Mouse (Mus musculus) kidney, postnatal 0 days (tissue): ENCODE measurements around the gene Gpr63. TPM values are rescaled to one million over a fixed set of nuclear protein-coding genes. Genes with fewer than 3 reads are reported as not detected.

ENCODE experiments used
- ATAC-seq: fragments of 200-750 bp; cut with Nextera tagmentation; replicated peaks from 2 replicates; pipeline ENCODE4 v1.8.0; 2017; ENCODE audit warnings: low read depth, moderate number of reproducible peaks, moderate TSS enrichment, moderate library complexity; ENCODE audit not compliant: low FRiP score
- DNase-seq: peaks from one replicate; pipeline ENCODE4 v3.0.0-alpha.2; 2016; ENCODE audit warnings: low spot score
- H3K27ac ChIP-seq: fragments of 300-500 bp; sonication (generic); 2 replicates; pipeline ENCODE4 v1.5.1; 2014; ENCODE audit warnings: mild to moderate bottlenecking
- H3K27me3 ChIP-seq: fragments of 300-500 bp; sonication (generic); 2 replicates; pipeline ENCODE4 v1.6.1; 2014; ENCODE audit warnings: low read length, mixed read lengths; ENCODE audit not compliant: insufficient read depth
- H3K36me3 ChIP-seq: fragments of 300-500 bp; sonication (generic); 2 replicates; pipeline ENCODE4 v1.6.1; 2014; ENCODE audit warnings: low read length, mixed read lengths; ENCODE audit not compliant: insufficient read depth
- H3K4me1 ChIP-seq: fragments of 300-500 bp; sonication (generic); replicated peaks from 2 replicates; pipeline ENCODE4 v1.6.1; 2014; ENCODE audit warnings: antibody characterized with exemption, low read length, mixed read lengths; ENCODE audit not compliant: insufficient read depth
- H3K4me2 ChIP-seq: fragments of 300-500 bp; sonication (generic); 2 replicates; pipeline ENCODE4 v1.6.1; 2014; ENCODE audit warnings: mild to moderate bottlenecking, low read length, moderate library complexity, mixed read lengths
- H3K4me3 ChIP-seq: fragments of 300-500 bp; sonication (generic); replicated peaks from 2 replicates; pipeline ENCODE4 v1.5.1; 2014; ENCODE audit warnings: low read depth, low read length
- H3K9ac ChIP-seq: fragments of 300-500 bp; sonication (generic); 2 replicates; pipeline ENCODE4 v1.6.1; 2014; ENCODE audit warnings: low read depth, low read length
- H3K9me3 ChIP-seq: fragments of 300-500 bp; sonication (generic); replicated peaks from 2 replicates; pipeline ENCODE4 v1.6.1; 2016; ENCODE audit warnings: low read length, inconsistent platforms, mixed read lengths
- CTCF ChIP-seq: IDR thresholded peaks from 2 replicates; pipeline ENCODE4 v1.5.1; 2016; ENCODE audit warnings: antibody characterized with exemption, low read depth, mild to moderate bottlenecking, moderate library complexity
- WGBS: fragments of 180-500 bp; shearing (Covaris S2); extraction: QIAGEN DNeasy Blood & Tissue Kit; methylation state at CpG from one replicate; pipeline ENCODE4 v1.1.7; 2014; 5-methylcytosine and 5-hydroxymethylcytosine counted together
- polyA plus RNA-seq: library from polyadenylated mRNA; unstranded; fragments of >200 nt; fragmentation: Nextera tagmentation; extraction: Ambion mirVana; gene quantifications from 2 replicates; pipeline ENCODE4 v1.2.1, GENCODE M21; 2015

Gene Gpr63
- 1.2 and 1.3 TPM in 2 replicates for polyA plus RNA-seq

DNA sequence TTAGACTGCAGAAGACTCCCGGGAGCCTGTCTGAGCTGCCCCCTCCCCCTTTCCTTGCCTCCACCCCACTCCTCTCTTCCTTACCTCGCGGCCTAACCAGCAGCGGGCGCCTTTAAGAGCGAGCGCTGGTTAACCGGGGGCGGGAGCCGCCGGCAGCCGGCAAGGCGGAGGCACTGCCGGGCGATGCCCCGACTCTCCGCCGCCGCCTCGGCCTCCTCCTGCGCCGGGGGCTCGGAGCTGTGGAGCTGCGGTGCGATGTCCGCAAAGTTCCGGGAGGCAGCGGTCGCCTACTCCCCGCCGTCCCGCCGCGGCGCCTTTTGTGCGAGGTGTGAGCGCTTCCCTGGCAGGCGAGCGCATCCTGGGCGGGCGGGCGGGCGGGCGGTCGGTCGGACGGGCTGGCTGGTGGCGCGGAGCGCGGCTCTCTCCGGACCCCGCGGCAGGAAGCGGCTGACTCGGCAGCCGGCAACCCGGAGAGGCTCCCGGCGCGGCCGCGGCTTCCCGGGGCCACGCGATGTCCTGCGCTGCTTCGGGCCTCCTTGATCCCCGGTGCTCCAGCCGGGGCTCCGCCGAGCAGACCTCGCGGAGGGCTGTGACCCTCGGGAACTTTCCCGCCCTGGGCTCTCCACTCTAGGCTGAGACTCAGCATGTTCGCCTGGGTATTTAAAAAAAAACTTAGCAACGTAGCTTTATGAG lies at the start of gene Gpr63:
TSS of gene Gpr63 (plus strand) at position 109 of the 693 bp plus-strand sequence.
- Histone ChIP-seq H3K9ac (peak within 1 kb of the TSS; percentile 86), H3K9me3 (no peaks in the 10 kb centered on the region), H3K27me3 (no peaks in the 10 kb centered on the region), H3K36me3 (no peaks in the 10 kb centered on the region), H3K4me3 (peak within 1 kb of the TSS; percentile 73), H3K4me2 (peak within 1 kb of the TSS; percentile 77), H3K4me1 (peaks cover 3% of the 10 kb centered on the region; the same call in 1 of the 2 replicates), H3K27ac (peak within 1 kb of the TSS; percentile 84)
- DNase-seq (peak; percentile 92), ATAC-seq (peak; percentile 96)
- peak; percentile 47 for TF ChIP-seq CTCF
- under 1% methylated on average over 71 of the region's 78 CpGs for WGBS

DNA sequence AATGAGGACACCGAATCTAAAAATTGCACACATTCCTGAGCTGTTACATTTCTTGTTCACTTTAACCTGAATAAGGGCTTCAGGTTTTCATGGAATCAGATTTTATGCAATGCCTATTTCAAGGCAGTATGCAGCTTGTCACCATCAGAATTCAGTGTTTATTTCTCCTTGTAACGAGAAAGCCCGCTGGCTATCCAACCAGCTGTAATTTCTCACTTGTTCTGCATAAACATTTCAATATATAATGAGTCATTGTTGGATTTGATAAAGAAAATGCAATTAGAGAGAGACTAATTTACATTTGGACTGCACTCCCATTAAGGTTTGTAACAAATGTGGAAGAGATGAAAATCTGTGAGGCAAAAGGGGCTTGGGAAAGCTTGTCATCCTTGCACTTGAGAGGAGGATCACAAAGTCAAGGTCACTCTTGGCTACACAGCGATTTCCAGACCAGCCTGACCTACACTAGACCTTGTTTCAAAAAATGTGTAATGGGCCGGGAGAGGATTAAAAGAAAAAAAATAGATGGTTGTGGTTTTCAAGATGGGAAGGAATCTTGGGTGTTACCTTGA lies 46.1 kb upstream of the Gpr63 start:
- H3K4me2 ChIP-seq = no peak overlapping the region
- H3K27ac ChIP-seq = no peak overlapping the region
- H3K4me1 ChIP-seq = no peaks in the 10 kb centered on the region
- H3K9me3 ChIP-seq = no peaks in the 10 kb centered on the region
- 64% methylated on average over 5 of the region's 5 CpGs for WGBS
- no peak for TF ChIP-seq CTCF
- no peak for DNase-seq
- H3K4me3 ChIP-seq = no peak overlapping the region
- no peak overlapping the region for H3K9ac ChIP-seq
- no peak for ATAC-seq
- H3K27me3 ChIP-seq = no peaks in the 10 kb centered on the region
- no peaks in the 10 kb centered on the region for H3K36me3 ChIP-seq

DNA sequence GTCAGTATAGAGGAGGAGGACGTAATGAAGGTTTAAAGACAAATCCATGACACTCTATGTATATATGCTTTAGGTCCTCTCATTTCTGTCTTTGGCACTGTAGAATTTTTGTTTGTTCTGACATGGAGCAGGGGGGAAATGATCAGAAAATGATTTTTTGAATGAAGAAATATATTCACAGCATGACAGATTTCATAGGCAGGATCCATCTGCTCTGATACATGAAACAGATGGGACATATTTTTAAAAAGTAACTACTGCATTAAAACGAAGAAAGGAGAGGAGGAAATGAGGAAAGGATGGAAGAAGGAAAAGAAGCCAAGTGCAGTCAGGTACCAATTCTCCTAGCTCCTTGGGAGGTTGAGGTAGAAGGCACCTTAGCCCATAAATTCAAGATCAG lies 41.5 kb upstream of the Gpr63 start:
- DNase-seq = no peak
- no peak for ATAC-seq
- no peak overlapping the region for H3K27ac ChIP-seq
- 73% methylated on average over 2 of the region's 2 CpGs for WGBS
- H3K9me3 ChIP-seq = no peaks in the 10 kb centered on the region
- H3K4me1 ChIP-seq = no peaks in the 10 kb centered on the region
- no peaks in the 10 kb centered on the region for H3K27me3 ChIP-seq
- no peak overlapping the region for H3K4me2 ChIP-seq
- H3K9ac ChIP-seq = no peak overlapping the region
- H3K4me3 ChIP-seq = no peak overlapping the region
- no peak for TF ChIP-seq CTCF
- H3K36me3 ChIP-seq = no peaks in the 10 kb centered on the region

DNA sequence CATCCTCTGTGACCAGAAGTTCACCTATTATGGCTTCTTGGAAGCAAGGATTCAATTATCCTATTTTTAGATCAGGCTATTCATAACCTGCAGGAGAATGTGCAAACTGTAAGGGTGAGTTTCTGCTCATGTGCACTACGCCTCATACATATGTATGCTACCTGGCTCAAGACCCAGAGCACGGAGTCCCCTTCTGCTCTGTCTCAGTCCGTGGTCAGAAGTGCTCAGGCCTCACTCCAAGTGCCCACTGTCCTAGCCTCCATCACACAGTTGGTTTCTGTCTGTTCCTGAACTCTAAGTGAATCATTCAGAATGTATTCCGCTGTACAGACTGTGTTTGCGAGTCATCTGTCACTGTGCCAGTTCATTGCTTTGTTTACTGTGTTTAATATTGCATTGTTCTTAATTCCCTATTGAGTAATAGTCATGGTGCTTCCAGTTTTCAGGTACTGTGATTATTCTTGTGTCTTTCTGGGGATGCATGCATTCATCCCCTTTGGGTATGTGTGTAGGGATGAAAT lies 37.9 kb upstream of the Gpr63 start:
- no peaks in the 10 kb centered on the region for H3K4me1 ChIP-seq
- DNase-seq (no peak), ATAC-seq (no peak)
- H3K27me3 ChIP-seq = no peaks in the 10 kb centered on the region
- H3K4me2 ChIP-seq = no peak overlapping the region
- WGBS = 82% methylated on average over 5 of the region's 5 CpGs
- no peak overlapping the region for H3K4me3 ChIP-seq
- no peak overlapping the region for H3K9ac ChIP-seq
- no peaks in the 10 kb centered on the region for H3K36me3 ChIP-seq
- no peaks in the 10 kb centered on the region for H3K9me3 ChIP-seq
- H3K27ac ChIP-seq = no peak overlapping the region
- no peak for TF ChIP-seq CTCF

DNA sequence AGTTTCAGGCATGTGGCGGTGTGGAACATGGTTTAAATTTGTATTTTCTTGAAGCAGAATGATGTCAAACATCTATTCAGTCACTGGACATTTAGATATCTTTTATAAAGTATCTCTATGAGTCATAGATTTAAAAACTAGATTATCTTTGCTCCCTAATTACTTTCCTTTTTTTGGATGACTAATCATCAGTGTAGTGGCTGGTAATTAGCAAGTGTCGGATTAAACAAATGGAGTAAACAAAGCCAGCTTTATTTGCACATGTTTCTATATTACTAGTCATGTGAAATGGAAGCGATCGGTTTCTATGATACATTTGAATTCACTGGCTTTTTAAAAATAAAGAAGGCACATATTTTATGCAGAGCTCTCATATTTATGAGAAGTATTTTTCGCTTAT lies 37.3 kb upstream of the Gpr63 start:
- Histone ChIP-seq H3K9ac (no peak overlapping the region), H3K36me3 (no peaks in the 10 kb centered on the region), H3K4me1 (no peaks in the 10 kb centered on the region), H3K27ac (no peak overlapping the region), H3K4me3 (no peak overlapping the region), H3K27me3 (no peaks in the 10 kb centered on the region), H3K4me2 (no peak overlapping the region), H3K9me3 (no peaks in the 10 kb centered on the region)
- no peak for DNase-seq
- TF ChIP-seq CTCF = no peak
- no peak for ATAC-seq
- 80% methylated on average over 5 of the region's 5 CpGs for WGBS

DNA sequence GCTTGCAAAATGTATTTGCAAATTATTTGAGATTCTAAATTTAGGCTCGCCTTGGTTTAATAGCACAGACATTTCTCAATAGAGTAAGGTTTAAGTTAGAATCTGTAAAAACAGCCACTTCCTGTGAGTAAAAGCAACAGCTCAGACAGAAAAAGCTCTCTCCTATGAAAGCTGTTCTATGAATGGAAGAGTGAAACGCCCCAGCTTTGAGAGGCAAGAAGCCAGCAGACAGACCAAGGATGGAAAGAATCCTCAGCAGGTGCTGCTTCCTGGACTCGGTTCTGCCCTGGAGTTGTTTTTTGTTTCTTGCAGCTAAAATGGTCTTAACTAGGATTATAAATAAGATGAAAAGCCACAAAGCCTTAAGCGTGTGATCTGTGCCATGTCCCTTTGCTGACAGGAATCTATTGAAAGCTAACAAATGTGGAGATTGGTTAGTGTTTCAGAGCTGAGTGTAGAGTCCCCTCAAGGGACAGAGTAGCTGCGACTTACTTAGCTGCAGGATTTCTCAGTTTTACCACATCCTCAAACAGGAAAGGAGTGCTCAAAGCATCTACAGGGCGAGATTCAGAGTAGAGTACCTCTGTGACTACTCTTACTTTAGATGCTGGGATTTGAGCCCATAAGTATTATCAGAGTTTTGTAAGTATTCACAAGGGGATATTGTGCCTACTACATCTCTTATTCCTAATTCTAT lies 23.3 kb upstream of the Gpr63 start:
- Histone ChIP-seq H3K9me3 (no peaks in the 10 kb centered on the region), H3K36me3 (no peaks in the 10 kb centered on the region), H3K9ac (no peak overlapping the region), H3K4me3 (no peak overlapping the region), H3K4me1 (no peaks in the 10 kb centered on the region), H3K27ac (no peak overlapping the region), H3K27me3 (no peaks in the 10 kb centered on the region), H3K4me2 (no peak overlapping the region)
- DNase-seq (no peak), ATAC-seq (no peak)
- no peak for TF ChIP-seq CTCF
- 61% methylated on average over 6 of the region's 6 CpGs for WGBS
